Mouse (Mus musculus): ENCODE results near the gene Ccnb1.

DNA sequence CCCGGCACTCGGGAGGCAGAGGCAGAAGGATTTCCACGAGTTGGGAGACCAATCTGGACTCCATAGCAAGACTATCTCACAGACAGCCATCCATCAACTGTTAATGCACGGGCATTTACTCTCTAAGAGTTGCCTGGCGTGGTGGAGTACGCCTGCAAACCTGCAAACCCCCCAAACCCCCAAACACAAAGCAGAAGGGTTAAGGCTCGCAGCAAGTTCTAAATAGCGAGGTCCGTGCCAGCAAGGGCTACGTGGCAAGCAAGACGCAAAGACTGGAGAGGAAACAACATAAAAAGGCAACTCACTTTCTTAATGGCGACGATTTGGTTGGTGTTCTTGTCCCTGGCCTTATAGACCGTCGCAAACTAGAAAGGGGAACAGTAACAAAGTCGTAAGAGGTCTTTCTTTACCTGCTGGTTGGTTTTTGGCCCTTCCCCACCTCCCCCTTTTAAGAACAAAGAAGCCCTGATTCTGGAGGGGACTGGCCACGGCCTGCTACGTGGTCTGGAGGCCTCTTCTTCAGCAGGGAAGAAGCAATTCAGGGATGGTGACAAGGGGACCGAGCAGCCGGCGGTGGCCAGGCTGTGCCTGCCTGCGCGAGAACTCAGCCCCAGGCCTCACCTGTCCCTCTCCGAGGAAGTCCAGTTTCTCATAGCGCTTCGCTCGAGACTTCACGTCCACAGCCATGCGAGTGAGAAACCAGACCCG, 56.1 kb downstream of the Ccnb1 start:
- TF ChIP-seq EP300 (IDR thresholded peaks at IDR 0.05) = no peak
- no peak for TF ChIP-seq CTCF (IDR thresholded peaks at IDR 0.05)

Data from lung, postnatal 0 days (tissue).